Mouse (Mus musculus) stomach, postnatal 0 days (tissue): ENCODE results near the gene Stx11.

Experiments used
- CTCF ChIP-seq: IDR thresholded peaks from 2 replicates; pipeline ENCODE4 v1.5.1; 2016; ENCODE audit warnings: antibody characterized with exemption, low read depth, mild to moderate bottlenecking, moderate library complexity
- EP300 ChIP-seq: optimal IDR thresholded peaks from 2 replicates; pipeline ENCODE3; 2016; ENCODE audit warnings: antibody characterized with exemption

DNA sequence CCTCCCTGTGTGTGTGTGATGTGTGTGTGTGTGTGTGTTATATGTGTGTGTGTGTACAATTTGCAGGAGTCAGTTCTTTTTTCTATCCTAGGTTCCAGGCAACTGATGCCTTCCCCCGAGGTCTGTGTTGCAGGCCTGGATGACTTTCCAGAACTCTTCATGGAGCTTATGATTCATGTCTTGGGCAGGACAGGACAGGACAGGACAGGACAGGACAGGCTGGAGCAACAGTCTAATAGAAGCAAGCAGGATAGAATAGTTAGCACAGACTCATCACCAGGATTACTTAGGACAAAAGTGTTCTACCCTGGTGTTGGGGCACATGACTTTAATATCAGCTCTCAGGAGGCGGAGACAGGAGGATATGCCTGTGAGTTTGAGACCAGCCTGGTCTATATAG is 25.3 kb downstream of the Stx11 start:
- TF ChIP-seq CTCF = no peak
- no peak for TF ChIP-seq EP300
